Mouse (Mus musculus): ENCODE measurements around the gene Ifi207.
"Not testable (repeated sequence)": the region's sequence is repeated elsewhere in the genome, so short reads cannot be mapped to it uniquely, and the experiment has no call there.

The Ifi207 gene

GRCm38 (mm10) chr1:173741656-173742055 is at the start of gene Ifi207:
TSS of gene Ifi207 (minus strand) at chr1:173741747.
- no peak for DNase-seq (ENCODE audit: low spot score in 2 of 2)

- not testable (repeated sequence) for DNase-seq (ENCODE audit: low spot score in 2 of 2)
Measured at GRCm38 (mm10) chr1:173773457-173773856, 31.9 kb upstream of the Ifi207 start.

- peak; percentile 16 to 31 for DNase-seq (ENCODE audit: low spot score in 2 of 2)
Measured at GRCm38 (mm10) chr1:173766848-173767617, 25.5 kb upstream of the Ifi207 start, which contains the start of gene Ifi204. TSS of gene Ifi204 (minus strand) at chr1:173766943.

- not testable (repeated sequence) for DNase-seq (ENCODE audit: low spot score in 2 of 2)
Measured at GRCm38 (mm10) chr1:173760032-173760431, 18.5 kb upstream of the Ifi207 start.

- no peak for DNase-seq (ENCODE audit: low spot score in 2 of 2)
Measured at GRCm38 (mm10) chr1:173742262-173742661, 715 bp upstream of the Ifi207 start.

GRCm38 (mm10) chr1:173740537-173740936 is 1.0 kb downstream of the Ifi207 start:
- no peak for DNase-seq (ENCODE audit: low spot score in 2 of 2)

GRCm38 (mm10) chr1:173736986-173737385 is 4.6 kb downstream of the Ifi207 start:
- no peak for DNase-seq (ENCODE audit: low spot score in 2 of 2)

- not testable (repeated sequence) for DNase-seq (ENCODE audit: low spot score in 2 of 2)
Measured at GRCm38 (mm10) chr1:173735015-173735414, 6.5 kb downstream of the Ifi207 start.

GRCm38 (mm10) chr1:173733219-173733618 is 8.3 kb downstream of the Ifi207 start:
- DNase-seq (ENCODE audit: low spot score in 2 of 2) = no peak

GRCm38 (mm10) chr1:173694270-173694669 is 47.3 kb downstream of the Ifi207 start:
- DNase-seq (ENCODE audit: low spot score in 2 of 2) = no peak

- DNase-seq (ENCODE audit: low spot score in 2 of 2) = peak in 1 of 2 experiments; percentile 24
Measured at GRCm38 (mm10) chr1:173678605-173679004, 62.9 kb downstream of the Ifi207 start.

- DNase-seq (ENCODE audit: low spot score in 2 of 2) = peak; percentile 10 to 20
Measured at GRCm38 (mm10) chr1:173673458-173674097, 68.0 kb downstream of the Ifi207 start, which contains the start of gene Ifi208. TSS of gene Ifi208 (plus strand) at chr1:173673675.
